Mouse (Mus musculus) G1E (cell line): ENCODE measurements around the gene Zfp637. TPM values are rescaled to one million over a fixed set of nuclear protein-coding genes. Genes with fewer than 3 reads are reported as not detected.
"Not testable (repeated sequence)": the region's sequence is repeated elsewhere in the genome, so short reads cannot be mapped to it uniquely, and the experiment has no call there.

Experiments
- ATAC-seq: 2 replicates; pipeline ENCODE4 v1.8.0; 2016; ENCODE audit warnings: mild to moderate bottlenecking; ENCODE audit not compliant: insufficient number of reproducible peaks, poor library complexity, low FRiP score, severe bottlenecking; ENCODE audit errors: extremely low read depth
- DNase-seq: peaks from one replicate; pipeline ENCODE4 v3.0.0; 2012; ENCODE audit warnings: low spot score
- H3K27me3 ChIP-seq: 2 replicates; pipeline ENCODE4 v1.6.1; 2012; ENCODE audit warnings: mild to moderate bottlenecking, low read length, inconsistent platforms; ENCODE audit not compliant: insufficient read depth
- H3K36me3 ChIP-seq: replicated peaks from 2 replicates; pipeline ENCODE3; 2012; ENCODE audit warnings: mild to moderate bottlenecking, inconsistent platforms
- H3K4me1 ChIP-seq: 2 replicates; pipeline ENCODE4 v1.6.1; 2012; ENCODE audit warnings: low read depth, low read length, inconsistent platforms, mixed read lengths; ENCODE audit not compliant: insufficient read depth
- H3K4me3 ChIP-seq: 2 replicates; pipeline ENCODE4 v1.5.1; 2012; ENCODE audit warnings: low read depth, mild to moderate bottlenecking, inconsistent platforms, low read length, moderate library complexity, mixed read lengths
- H3K9me3 ChIP-seq: replicated peaks from 2 replicates; pipeline ENCODE4 v1.6.1; 2012; ENCODE audit warnings: inconsistent platforms
- CTCF ChIP-seq: IDR thresholded peaks from 2 replicates; pipeline ENCODE4 v1.5.1; 2012; ENCODE audit warnings: low read depth, low read length, inconsistent platforms, mixed read lengths
- GATA1 ChIP-seq: IDR thresholded peaks from 2 replicates; pipeline ENCODE4 v1.6.1; 2012; ENCODE audit warnings: borderline replicate concordance, low read length, inconsistent platforms, mixed read lengths
- GATA2 ChIP-seq: IDR thresholded peaks from 2 replicates; pipeline ENCODE4 v1.6.1; 2012; ENCODE audit warnings: low read depth, low read length, inconsistent platforms, borderline replicate concordance
- POLR2AphosphoS5 ChIP-seq: IDR thresholded peaks from 2 replicates; pipeline ENCODE4 v1.6.1; 2012; ENCODE audit warnings: low read depth, low read length, inconsistent platforms; ENCODE audit not compliant: insufficient replicate concordance
- TAL1 ChIP-seq: conservative IDR thresholded peaks from 2 replicates; pipeline ENCODE4 v1.6.1; 2012; ENCODE audit warnings: low read depth, low read length, inconsistent platforms, mixed read lengths
- polyA plus RNA-seq: library from polyadenylated mRNA; stranded (reverse); fragments of >175 nt; gene quantifications from 2 replicates; pipeline ENCODE4 v1.2.3, GENCODE M21; 2012
- total RNA-seq, 2 experiments: library from RNA; stranded (forward) in 1 of 2; stranded (reverse) in 1 of 2; fragments of 200-1000 nt in 1 of 2; fragments of >200 nt in 1 of 2; fragmentation: Nextera tagmentation in 1 of 2; gene quantifications; 2 replicates each; pipeline ENCODE4 v1.2.3; 2014 to 2017

The Zfp637 gene
- total and polyA plus RNA-seq, 3 experiments, result 19.4 to 46.6 (median 35.7) TPM

DNA sequence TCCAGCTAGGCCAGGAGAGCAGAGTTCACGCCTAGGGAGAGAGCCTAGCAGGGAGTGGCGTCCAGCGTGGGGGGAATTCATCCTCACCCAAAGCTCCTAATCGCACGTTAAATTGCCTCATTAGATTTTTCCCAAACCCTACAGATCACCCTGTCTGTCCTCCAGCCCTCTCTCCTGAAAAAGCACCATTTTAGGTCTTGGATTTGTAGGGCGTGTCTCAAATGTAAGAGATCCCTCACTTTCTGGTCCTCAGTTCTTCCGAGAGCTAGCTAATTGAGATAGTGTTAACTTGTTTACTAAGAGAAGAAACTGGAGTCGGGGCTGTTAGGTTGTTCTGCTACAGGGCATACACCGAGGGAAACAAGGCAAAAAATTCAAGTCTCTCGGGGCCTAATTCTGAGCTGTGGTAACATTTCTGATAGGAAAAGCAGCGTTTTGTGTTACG lies 553 bp downstream of the Zfp637 start:
- H3K27me3 ChIP-seq, result no peaks in the 10 kb centered on the region; the same call in 1 of the 2 replicates
- no peaks in the 10 kb centered on the region for H3K9me3 ChIP-seq
- ATAC-seq (no peak), DNase-seq (peak; percentile 29)
- TF ChIP-seq CTCF, result no peak
- no peak for TF ChIP-seq GATA1
- no peak for TF ChIP-seq TAL1
- no peak for TF ChIP-seq GATA2
- no peak for TF ChIP-seq POLR2AphosphoS5
- H3K4me1 ChIP-seq, result peaks cover 50% of the 10 kb centered on the region
- peaks cover 35% of the 10 kb centered on the region for H3K36me3 ChIP-seq
- H3K4me3 ChIP-seq, result peak overlapping the region; percentile 99

DNA sequence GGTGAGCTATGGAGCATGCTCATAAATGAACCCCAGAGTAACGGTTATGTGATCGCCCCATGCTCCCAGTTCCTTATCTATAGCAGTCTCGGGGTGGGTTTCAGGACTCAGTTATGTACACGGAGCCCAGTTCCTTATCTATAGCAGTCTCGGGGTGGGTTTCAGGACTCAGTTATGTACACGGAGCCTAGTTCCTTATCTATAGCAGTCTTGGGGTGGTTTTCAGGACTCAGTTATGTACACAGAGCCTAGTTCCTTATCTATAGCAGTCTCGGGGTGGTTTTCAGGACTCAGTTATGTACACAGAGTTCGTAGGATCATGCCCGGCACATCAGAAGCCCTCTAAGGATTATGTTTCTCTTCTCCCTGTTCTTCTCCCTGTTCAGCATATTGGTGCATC lies 3.6 kb downstream of the Zfp637 start:
- ATAC-seq, result peak; percentile 61
- Histone ChIP-seq H3K36me3 (peaks cover 50% of the 10 kb centered on the region), H3K4me1 (peaks cover 53% of the 10 kb centered on the region), H3K27me3 (no peaks in the 10 kb centered on the region; the same call in 1 of the 2 replicates), H3K9me3 (no peaks in the 10 kb centered on the region), H3K4me3 (no peak overlapping the region)
- TF ChIP-seq CTCF, result no peak
- TF ChIP-seq POLR2AphosphoS5, result no peak
- no peak for TF ChIP-seq GATA1
- no peak for TF ChIP-seq GATA2
- no peak for TF ChIP-seq TAL1
- no peak for DNase-seq

DNA sequence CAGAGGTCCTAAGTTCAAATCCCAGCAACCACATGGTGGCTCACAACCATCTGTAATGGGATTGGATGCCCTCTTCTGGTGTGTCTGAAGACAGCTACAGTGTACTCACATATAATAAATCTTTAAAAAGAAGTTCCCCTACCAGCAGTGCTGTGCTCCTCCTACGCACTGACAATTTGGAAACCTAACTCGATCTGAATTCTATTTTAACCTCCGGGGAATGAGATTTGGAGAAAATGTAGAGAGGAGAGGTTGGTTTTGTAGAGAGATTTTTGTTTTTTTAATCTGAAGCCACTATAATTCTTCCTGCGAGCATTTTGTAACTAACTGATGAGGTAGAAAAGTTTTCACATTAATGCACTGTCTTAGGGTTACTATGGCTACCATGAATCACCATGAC lies 5.7 kb downstream of the Zfp637 start:
- DNase-seq, H3K4me3 ChIP-seq, ATAC-seq, H3K27me3 ChIP-seq, H3K9me3 ChIP-seq: not testable (repeated sequence)
- H3K4me1 ChIP-seq, result peaks cover 45% of the 10 kb centered on the region
- H3K36me3 ChIP-seq, result peaks cover 50% of the 10 kb centered on the region

DNA sequence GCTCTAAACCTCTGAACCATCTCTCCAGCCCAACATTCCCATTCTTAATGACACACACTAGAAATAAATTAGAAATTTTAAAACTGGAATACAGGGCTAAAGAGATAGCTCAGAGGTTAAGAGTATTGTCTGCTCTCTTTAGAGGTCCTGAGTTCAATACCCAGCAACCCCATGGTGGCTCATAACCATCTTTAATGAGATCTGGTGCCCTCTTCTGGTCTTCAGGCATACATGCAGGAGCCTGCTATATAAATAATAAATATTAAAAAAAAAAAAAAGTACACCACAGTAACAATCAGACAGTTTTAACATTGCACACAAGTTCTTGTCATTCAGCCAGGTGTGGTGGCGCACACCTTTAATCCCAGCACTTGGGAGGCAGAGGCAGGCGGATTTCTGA lies 6.8 kb downstream of the Zfp637 start:
- no peak for ATAC-seq
- Histone ChIP-seq H3K9me3 (no peaks in the 10 kb centered on the region), H3K36me3 (peaks cover 48% of the 10 kb centered on the region), H3K4me3 (no peak overlapping the region), H3K4me1 (peaks cover 35% of the 10 kb centered on the region), H3K27me3 (no peaks in the 10 kb centered on the region; the same call in 1 of the 2 replicates)
- no peak for TF ChIP-seq GATA2
- TF ChIP-seq CTCF, result no peak
- TF ChIP-seq TAL1, result no peak
- no peak for TF ChIP-seq POLR2AphosphoS5
- TF ChIP-seq GATA1, result no peak
- DNase-seq, result no peak

DNA sequence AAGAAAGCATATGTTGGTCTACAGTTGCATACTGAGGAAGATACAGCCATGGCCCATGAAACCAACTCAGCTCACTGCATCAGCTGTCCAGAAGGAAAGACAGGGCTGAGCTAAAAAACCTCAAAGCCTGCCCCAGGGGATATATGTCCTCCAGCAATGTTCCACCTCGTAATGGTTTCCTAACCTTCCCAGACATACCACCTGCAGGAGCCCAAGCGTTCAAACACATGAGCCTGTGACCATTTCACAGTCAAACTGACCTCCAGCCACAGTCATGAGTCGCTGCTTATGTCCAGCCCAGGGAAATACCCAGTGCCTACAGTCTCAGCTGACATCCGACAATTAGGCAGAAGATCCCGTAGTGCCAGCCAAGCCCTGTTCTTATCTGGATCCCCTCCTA lies 7.6 kb downstream of the Zfp637 start:
- no peak for ATAC-seq

DNA sequence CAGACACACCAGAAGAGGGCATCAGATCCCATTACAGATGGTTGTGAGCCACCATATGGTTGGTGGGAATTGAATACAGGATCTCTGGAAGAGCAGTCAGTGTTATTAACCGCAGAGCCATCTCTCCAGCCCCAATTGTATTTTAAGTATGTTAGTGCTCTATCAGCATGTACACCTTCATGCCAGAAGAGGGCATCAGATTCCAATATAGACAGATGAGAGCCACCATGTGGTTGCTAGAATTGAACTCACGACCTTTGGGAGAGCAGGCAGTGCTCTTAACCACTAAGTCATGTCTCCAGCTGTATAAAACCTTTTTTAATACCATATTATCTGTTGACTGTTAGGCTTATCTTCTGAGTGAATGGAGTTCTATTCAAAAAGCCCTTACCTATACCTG lies 10.8 kb downstream of the Zfp637 start:
- Histone ChIP-seq H3K36me3 (peaks cover 15% of the 10 kb centered on the region), H3K27me3 (no peaks in the 10 kb centered on the region; the same call in 1 of the 2 replicates), H3K4me1 (peaks cover 3% of the 10 kb centered on the region; the same call in 1 of the 2 replicates), H3K4me3 (no peak overlapping the region), H3K9me3 (no peaks in the 10 kb centered on the region)
- ATAC-seq (no peak), DNase-seq (no peak)
- TF ChIP-seq POLR2AphosphoS5 (no peak), TAL1 (no peak), CTCF (no peak), GATA1 (no peak), GATA2 (no peak)

More for the DNA sequence above, 7.6 kb downstream of the Zfp637 start:
- Histone ChIP-seq H3K9me3 (no peaks in the 10 kb centered on the region), H3K4me3 (no peak overlapping the region), H3K36me3 (peaks cover 40% of the 10 kb centered on the region), H3K27me3 (no peaks in the 10 kb centered on the region; the same call in 1 of the 2 replicates), H3K4me1 (peaks cover 27% of the 10 kb centered on the region)
- TF ChIP-seq GATA2, result no peak
- no peak for TF ChIP-seq CTCF
- TF ChIP-seq POLR2AphosphoS5, result no peak
- no peak for TF ChIP-seq GATA1
- no peak for DNase-seq

DNA sequence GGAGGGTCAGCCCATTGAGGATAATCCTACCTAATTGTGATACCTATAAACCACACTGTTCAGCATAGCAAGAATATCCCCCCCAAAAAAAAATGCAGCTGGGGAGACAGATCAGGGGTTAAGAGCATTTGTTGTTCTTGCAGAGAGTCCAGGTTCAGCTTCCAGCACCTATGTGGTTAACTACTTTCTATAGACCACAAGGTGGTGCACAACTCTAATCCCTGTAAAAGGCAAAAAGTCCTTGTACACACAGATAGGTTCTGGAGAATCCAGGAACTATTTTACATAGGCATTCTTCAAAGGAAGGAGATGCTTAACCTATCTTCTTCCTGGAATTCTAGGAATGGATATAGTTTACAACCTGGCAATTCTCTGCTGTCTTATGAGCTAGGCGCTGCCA lies 17.0 kb downstream of the Zfp637 start:
- TF ChIP-seq POLR2AphosphoS5, result no peak
- TF ChIP-seq GATA1, result no peak
- no peak for TF ChIP-seq CTCF
- no peak for TF ChIP-seq GATA2
- TF ChIP-seq TAL1, result no peak
- no peaks in the 10 kb centered on the region; the same call in 1 of the 2 replicates for H3K27me3 ChIP-seq
- H3K4me1 ChIP-seq, result peaks cover 6% of the 10 kb centered on the region
- no peak overlapping the region for H3K4me3 ChIP-seq
- H3K36me3 ChIP-seq, result no peaks in the 10 kb centered on the region
- H3K9me3 ChIP-seq, result no peaks in the 10 kb centered on the region
- no peak for ATAC-seq
- DNase-seq, result no peak
